Mouse (Mus musculus): ENCODE measurements at regions not wholly inside any gene's neighbourhood (a gene's known extent, or its start where the extent isn't known, plus 50 kb on each side); places are given as distances from the start of the nearest gene placed in this dataset.

GRCm38 (mm10) chr16:93046221-93046620 lies 220.3 kb upstream of the Runx1 start:
- TF ChIP-seq CTCF (IDR thresholded peaks at IDR 0.05; ENCODE audit: borderline replicate concordance, extremely low read depth, insufficient read depth, insufficient read length) (no peak), POLR2A (IDR thresholded peaks at IDR 0.05; ENCODE audit: borderline replicate concordance, extremely low read depth, insufficient read depth, insufficient read length, poor library complexity, severe bottlenecking) (no peak)

Data from brain, embryonic 14.5 days (tissue).